Mouse (Mus musculus): ENCODE data around the gene Gm10065. TPM values are rescaled to one million over a fixed set of nuclear protein-coding genes. Genes with fewer than 3 reads are reported as not detected.

The Gm10065 gene
- polyA plus RNA-seq, 3 experiments from 2014 or later = not detected

Other genes with a start within 250 kb of the Gm10065 start
- gene Gpx5, start 186.7 kb downstream of the Gm10065 start, polyA plus RNA-seq (2017; shearing (Covaris generic)) = not detected
- gene Gpx6, start 167.3 kb downstream of the Gm10065 start, polyA plus RNA-seq (2017; shearing (Covaris generic)) = not detected
- not detected for gene Olfr1367, start 132.5 kb downstream of the Gm10065 start, polyA plus RNA-seq (2017; shearing (Covaris generic))
- 1 to 10 TPM; 3.9 to 9.2 (median 8.1) TPM for gene Zscan12, start 116.6 kb downstream of the Gm10065 start, polyA plus RNA-seq (2017; shearing (Covaris generic))
- 10 to 100 TPM; 23.7 to 42.0 (median 33.0) TPM for gene Zkscan3, start 76.7 kb downstream of the Gm10065 start, polyA plus RNA-seq (2017; shearing (Covaris generic))
- gene Pgbd1, start 38.4 kb downstream of the Gm10065 start, polyA plus RNA-seq (2017; shearing (Covaris generic)) = 1 to 10 TPM in 2 of 3 experiments, under 1 TPM in 1; 0.68 to 1.7 (median 1.6) TPM
- gene Zscan26, start 25.7 kb downstream of the Gm10065 start, polyA plus RNA-seq (2017; shearing (Covaris generic)) = 10 to 100 TPM; 42.6 to 84.1 (median 72.6) TPM
- under 1 TPM in 1 of 3 experiments, not detected in 2; 0.62 TPM for gene Nkapl, start 10.9 kb downstream of the Gm10065 start, polyA plus RNA-seq (2017; shearing (Covaris generic))
- gene Zkscan4, start 534 bp downstream of the Gm10065 start, polyA plus RNA-seq (2017; shearing (Covaris generic)) = not detected
- gene AK157302, start 15.8 kb upstream of the Gm10065 start, polyA plus RNA-seq (2017; shearing (Covaris generic)) = under 1 TPM in 1 of 3 experiments, not detected in 2; 0.17 TPM
- gene Gm11273, start 22.0 kb upstream of the Gm10065 start, polyA plus RNA-seq (2017; shearing (Covaris generic)) = 10 to 100 TPM in 2 of 3 experiments, 1 to 10 TPM in 1; 5.4 to 41.4 (median 31.6) TPM
- 1 to 10 TPM; 5.8 to 8.7 (median 5.9) TPM for gene Zkscan8, start 51.7 kb upstream of the Gm10065 start, polyA plus RNA-seq (2017; shearing (Covaris generic))
- not detected for gene Olfr1366, start 63.4 kb upstream of the Gm10065 start, polyA plus RNA-seq (2017; shearing (Covaris generic))
- under 1 TPM in 2 of 3 experiments, not detected in 1; 0.11 to 0.19 TPM for gene Olfr1535, start 80.5 kb upstream of the Gm10065 start, polyA plus RNA-seq (2017; shearing (Covaris generic))
- not detected for gene Olfr1364, start 102.3 kb upstream of the Gm10065 start, polyA plus RNA-seq (2017; shearing (Covaris generic))
- gene Olfr1362, start 134.6 kb upstream of the Gm10065 start, polyA plus RNA-seq (2017; shearing (Covaris generic)) = not detected
- not detected for gene Olfr11, start 163.1 kb upstream of the Gm10065 start, polyA plus RNA-seq (2017; shearing (Covaris generic))
- not detected for gene Olfr1361, start 183.9 kb upstream of the Gm10065 start, polyA plus RNA-seq (2017; shearing (Covaris generic))
- not detected for gene Olfr1360, start 198.0 kb upstream of the Gm10065 start, polyA plus RNA-seq (2017; shearing (Covaris generic))
- not detected for gene Olfr1359, start 218.7 kb upstream of the Gm10065 start, polyA plus RNA-seq (2017; shearing (Covaris generic))
- not detected for gene Hist1h2bl, start 236.7 kb upstream of the Gm10065 start, polyA plus RNA-seq (2017; shearing (Covaris generic))
- 10 to 100 TPM in 1 of 3 experiments, not detected in 2; 25.0 TPM for gene Hist1h2ai, start 237.0 kb upstream of the Gm10065 start, polyA plus RNA-seq (2017; shearing (Covaris generic))
- gene Hist1h3h, start 238.2 kb upstream of the Gm10065 start, polyA plus RNA-seq (2017; shearing (Covaris generic)) = 1 to 10 TPM in 1 of 3 experiments, not detected in 2; 4.9 TPM
- 1 to 10 TPM in 2 of 3 experiments, not detected in 1; 1.6 to 4.7 TPM for gene Hist1h2bm, start 242.6 kb upstream of the Gm10065 start, polyA plus RNA-seq (2017; shearing (Covaris generic))

All from inflammation-experienced regulatory T-cells, adult 6 months (primary cell).